Mouse (Mus musculus): ENCODE data around the gene Kpna7. TPM values are rescaled to one million over a fixed set of nuclear protein-coding genes. Genes with fewer than 3 reads are reported as not detected.
A peak's percentile ranks its signal among the peaks of the same experiment; 100 is the strongest.

The Kpna7 gene
- polyA plus RNA-seq, 1 experiment from 2014 or later: not detected

- Histone ChIP-seq H3K36me3 (ENCODE audit: control insufficient read depth, insufficient read depth, low read length) (no peaks in the 10 kb centered on the region), H3K4me1 (replicated peaks; ENCODE audit: control insufficient read depth, insufficient read depth, low read length) (no peaks in the 10 kb centered on the region), H3K9ac (ENCODE audit: low read length) (no peak overlapping the region), H3K9me3 (ENCODE audit: control insufficient read depth, low read length) (no peaks in the 10 kb centered on the region), H3K4me2 (ENCODE audit: low read depth, low read length, severe bottlenecking) (no peak overlapping the region), H3K4me3 (ENCODE audit: low read depth, low read length) (no peak overlapping the region), H3K27me3 (ENCODE audit: control insufficient read depth, insufficient read depth, low read length) (no peaks in the 10 kb centered on the region), H3K27ac (ENCODE audit: low read depth, low read length) (no peak overlapping the region)
- no peak for DNase-seq (ENCODE audit: low spot score)
- ATAC-seq (replicated peaks; ENCODE audit: low FRiP score): no peak
- 42% methylated on average over 2 of the region's 2 CpGs for WGBS
These were observed 85.3 kb downstream of the Kpna7 start for GRCm38 (mm10) chr5:144998491-144998890.

GRCm38 (mm10) chr5:144990481-144990880 is 93.3 kb downstream of the Kpna7 start:
- WGBS: 82% methylated on average over 5 of the region's 5 CpGs
- Histone ChIP-seq H3K9ac (ENCODE audit: low read length) (no peak overlapping the region), H3K4me3 (ENCODE audit: low read depth, low read length) (no peak overlapping the region), H3K4me1 (replicated peaks; ENCODE audit: control insufficient read depth, insufficient read depth, low read length) (no peaks in the 10 kb centered on the region), H3K9me3 (ENCODE audit: control insufficient read depth, low read length) (no peaks in the 10 kb centered on the region), H3K27me3 (ENCODE audit: control insufficient read depth, insufficient read depth, low read length) (no peaks in the 10 kb centered on the region), H3K36me3 (ENCODE audit: control insufficient read depth, insufficient read depth, low read length) (no peaks in the 10 kb centered on the region), H3K4me2 (ENCODE audit: low read depth, low read length, severe bottlenecking) (no peak overlapping the region), H3K27ac (ENCODE audit: low read depth, low read length) (no peak overlapping the region)
- DNase-seq (ENCODE audit: low spot score): no peak
- no peak for ATAC-seq (replicated peaks; ENCODE audit: low FRiP score)

- ATAC-seq (replicated peaks; ENCODE audit: low FRiP score) (no peak), DNase-seq (ENCODE audit: low spot score) (no peak)
- Histone ChIP-seq H3K9me3 (ENCODE audit: control insufficient read depth, low read length) (no peaks in the 10 kb centered on the region), H3K27ac (ENCODE audit: low read depth, low read length) (no peak overlapping the region), H3K36me3 (ENCODE audit: control insufficient read depth, insufficient read depth, low read length) (no peaks in the 10 kb centered on the region), H3K4me2 (ENCODE audit: low read depth, low read length, severe bottlenecking) (no peak overlapping the region), H3K9ac (ENCODE audit: low read length) (no peak overlapping the region), H3K4me3 (ENCODE audit: low read depth, low read length) (no peak overlapping the region), H3K27me3 (ENCODE audit: control insufficient read depth, insufficient read depth, low read length) (no peaks in the 10 kb centered on the region), H3K4me1 (replicated peaks; ENCODE audit: control insufficient read depth, insufficient read depth, low read length) (no peaks in the 10 kb centered on the region)
- WGBS: 50% methylated on average over 2 of the region's 2 CpGs
These were observed 93.8 kb downstream of the Kpna7 start for GRCm38 (mm10) chr5:144990051-144990450.

- Histone ChIP-seq H3K27ac (ENCODE audit: low read depth, low read length) (no peak overlapping the region), H3K36me3 (ENCODE audit: control insufficient read depth, insufficient read depth, low read length) (no peaks in the 10 kb centered on the region), H3K27me3 (ENCODE audit: control insufficient read depth, insufficient read depth, low read length) (no peaks in the 10 kb centered on the region), H3K9me3 (ENCODE audit: control insufficient read depth, low read length) (peaks cover 3% of the 10 kb centered on the region; the same call in 1 of the 2 replicates), H3K4me1 (replicated peaks; ENCODE audit: control insufficient read depth, insufficient read depth, low read length) (no peaks in the 10 kb centered on the region), H3K4me3 (ENCODE audit: low read depth, low read length) (no peak overlapping the region), H3K4me2 (ENCODE audit: low read depth, low read length, severe bottlenecking) (no peak overlapping the region), H3K9ac (ENCODE audit: low read length) (no peak overlapping the region)
- WGBS: 85% methylated on average over 4 of the region's 4 CpGs
- ATAC-seq (replicated peaks; ENCODE audit: low FRiP score): no peak
- no peak for DNase-seq (ENCODE audit: low spot score)
These were observed 94.8 kb downstream of the Kpna7 start for GRCm38 (mm10) chr5:144989061-144989405.

GRCm38 (mm10) chr5:144988340-144989060 is 95.3 kb downstream of the Kpna7 start:
- Histone ChIP-seq H3K27ac (ENCODE audit: low read depth, low read length) (no peak overlapping the region), H3K9ac (ENCODE audit: low read length) (no peak overlapping the region), H3K4me2 (ENCODE audit: low read depth, low read length, severe bottlenecking) (no peak overlapping the region), H3K4me1 (replicated peaks; ENCODE audit: control insufficient read depth, insufficient read depth, low read length) (no peaks in the 10 kb centered on the region), H3K9me3 (ENCODE audit: control insufficient read depth, low read length) (peaks cover 3% of the 10 kb centered on the region; the same call in 1 of the 2 replicates), H3K4me3 (ENCODE audit: low read depth, low read length) (no peak overlapping the region), H3K27me3 (ENCODE audit: control insufficient read depth, insufficient read depth, low read length) (no peaks in the 10 kb centered on the region), H3K36me3 (ENCODE audit: control insufficient read depth, insufficient read depth, low read length) (no peaks in the 10 kb centered on the region)
- 62% methylated on average over 9 of the region's 9 CpGs for WGBS
- DNase-seq (ENCODE audit: low spot score) (peak; percentile 57), ATAC-seq (replicated peaks; ENCODE audit: low FRiP score) (no peak)

- DNase-seq (ENCODE audit: low spot score): no peak
- Histone ChIP-seq H3K4me2 (ENCODE audit: low read depth, low read length, severe bottlenecking) (no peak overlapping the region), H3K9me3 (ENCODE audit: control insufficient read depth, low read length) (peaks cover 3% of the 10 kb centered on the region), H3K27ac (ENCODE audit: low read depth, low read length) (no peak overlapping the region), H3K4me1 (replicated peaks; ENCODE audit: control insufficient read depth, insufficient read depth, low read length) (no peaks in the 10 kb centered on the region), H3K9ac (ENCODE audit: low read length) (no peak overlapping the region), H3K36me3 (ENCODE audit: control insufficient read depth, insufficient read depth, low read length) (no peaks in the 10 kb centered on the region), H3K27me3 (ENCODE audit: control insufficient read depth, insufficient read depth, low read length) (no peaks in the 10 kb centered on the region), H3K4me3 (ENCODE audit: low read depth, low read length) (no peak overlapping the region)
- ATAC-seq (replicated peaks; ENCODE audit: low FRiP score): no peak
- 94% methylated on average over 13 of the region's 13 CpGs for WGBS
These were observed 96.3 kb downstream of the Kpna7 start for GRCm38 (mm10) chr5:144987561-144987960.

GRCm38 (mm10) chr5:144984839-144985238 is 99.0 kb downstream of the Kpna7 start:
- 89% methylated on average over 5 of the region's 5 CpGs for WGBS

GRCm38 (mm10) chr5:144983227-144983626 is 100.6 kb downstream of the Kpna7 start:
- no peak overlapping the region for H3K4me3 ChIP-seq (ENCODE audit: low read depth, low read length)
- 90% methylated on average over 3 of the region's 3 CpGs for WGBS
- H3K9me3 ChIP-seq (ENCODE audit: control insufficient read depth, low read length): peaks cover 3% of the 10 kb centered on the region
- ATAC-seq (replicated peaks; ENCODE audit: low FRiP score) (no peak), DNase-seq (ENCODE audit: low spot score) (no peak)
- no peaks in the 10 kb centered on the region for H3K27me3 ChIP-seq (ENCODE audit: control insufficient read depth, insufficient read depth, low read length)
- no peak overlapping the region for H3K27ac ChIP-seq (ENCODE audit: low read depth, low read length)
- no peak overlapping the region for H3K9ac ChIP-seq (ENCODE audit: low read length)
- H3K4me1 ChIP-seq (replicated peaks; ENCODE audit: control insufficient read depth, insufficient read depth, low read length): no peaks in the 10 kb centered on the region
- H3K4me2 ChIP-seq (ENCODE audit: low read depth, low read length, severe bottlenecking): no peak overlapping the region
- H3K36me3 ChIP-seq (ENCODE audit: control insufficient read depth, insufficient read depth, low read length): no peaks in the 10 kb centered on the region

More at GRCm38 (mm10) chr5:144984839-144985238, 99.0 kb downstream of the Kpna7 start:
- Histone ChIP-seq H3K4me1 (replicated peaks; ENCODE audit: control insufficient read depth, insufficient read depth, low read length) (no peaks in the 10 kb centered on the region), H3K27me3 (ENCODE audit: control insufficient read depth, insufficient read depth, low read length) (no peaks in the 10 kb centered on the region), H3K9ac (ENCODE audit: low read length) (no peak overlapping the region), H3K27ac (ENCODE audit: low read depth, low read length) (no peak overlapping the region), H3K36me3 (ENCODE audit: control insufficient read depth, insufficient read depth, low read length) (no peaks in the 10 kb centered on the region), H3K4me3 (ENCODE audit: low read depth, low read length) (no peak overlapping the region), H3K9me3 (ENCODE audit: control insufficient read depth, low read length) (peaks cover 3% of the 10 kb centered on the region), H3K4me2 (ENCODE audit: low read depth, low read length, severe bottlenecking) (no peak overlapping the region)
- DNase-seq (ENCODE audit: low spot score) (no peak), ATAC-seq (replicated peaks; ENCODE audit: low FRiP score) (no peak)

- Histone ChIP-seq H3K27ac (ENCODE audit: low read depth, low read length) (no peak overlapping the region), H3K4me2 (ENCODE audit: low read depth, low read length, severe bottlenecking) (no peak overlapping the region), H3K4me1 (replicated peaks; ENCODE audit: control insufficient read depth, insufficient read depth, low read length) (no peaks in the 10 kb centered on the region), H3K27me3 (ENCODE audit: control insufficient read depth, insufficient read depth, low read length) (no peaks in the 10 kb centered on the region), H3K9me3 (ENCODE audit: control insufficient read depth, low read length) (no peaks in the 10 kb centered on the region; the same call in 1 of the 2 replicates), H3K36me3 (ENCODE audit: control insufficient read depth, insufficient read depth, low read length) (no peaks in the 10 kb centered on the region), H3K4me3 (ENCODE audit: low read depth, low read length) (no peak overlapping the region), H3K9ac (ENCODE audit: low read length) (no peak overlapping the region)
- ATAC-seq (replicated peaks; ENCODE audit: low FRiP score): no peak
- DNase-seq (ENCODE audit: low spot score): no peak
- WGBS: 86% methylated on average over 6 of the region's 6 CpGs
These were observed 104.7 kb downstream of the Kpna7 start for GRCm38 (mm10) chr5:144979110-144979509.
